Mouse (Mus musculus): ENCODE measurements around the gene Itpkc.
A peak's percentile ranks its signal among the peaks of the same experiment; 100 is the strongest.
"Not testable (repeated sequence)": the region's sequence is repeated elsewhere in the genome, so short reads cannot be mapped to it uniquely, and the experiment has no call there.

The Itpkc gene

DNA sequence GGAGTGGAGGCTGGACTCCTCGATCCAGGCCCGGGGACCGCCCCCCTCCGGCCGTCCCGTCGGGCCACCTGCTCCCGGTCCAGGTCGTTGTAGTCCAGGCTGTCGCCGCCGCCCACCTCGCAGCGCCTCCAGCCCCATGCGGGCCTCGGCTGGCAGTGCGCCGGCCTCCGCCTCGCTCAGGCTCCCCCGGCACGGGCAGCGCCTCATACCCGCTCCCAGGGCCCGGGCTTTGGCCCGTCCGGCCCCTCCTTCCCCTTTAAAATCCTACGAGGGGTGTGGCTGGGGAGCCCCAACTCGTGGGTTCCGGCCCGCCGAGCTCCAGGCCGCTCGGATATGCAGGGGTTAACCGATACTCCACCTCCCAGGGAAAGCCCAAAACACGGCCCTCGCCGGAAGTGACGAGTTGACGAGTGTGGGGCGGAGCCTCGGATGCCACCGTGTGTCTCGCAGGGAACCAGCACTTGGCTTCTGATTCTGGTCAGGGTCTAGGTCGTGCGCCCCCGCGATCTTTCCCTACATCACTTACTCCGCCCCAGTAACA, at the start of gene Itpkc:
Itpkc (minus strand) TSS at position 381 of the 541 bp plus-strand sequence.
- peak; percentile 97 for DNase-seq (ENCODE audit: extremely low spot score, low spot score)

DNA sequence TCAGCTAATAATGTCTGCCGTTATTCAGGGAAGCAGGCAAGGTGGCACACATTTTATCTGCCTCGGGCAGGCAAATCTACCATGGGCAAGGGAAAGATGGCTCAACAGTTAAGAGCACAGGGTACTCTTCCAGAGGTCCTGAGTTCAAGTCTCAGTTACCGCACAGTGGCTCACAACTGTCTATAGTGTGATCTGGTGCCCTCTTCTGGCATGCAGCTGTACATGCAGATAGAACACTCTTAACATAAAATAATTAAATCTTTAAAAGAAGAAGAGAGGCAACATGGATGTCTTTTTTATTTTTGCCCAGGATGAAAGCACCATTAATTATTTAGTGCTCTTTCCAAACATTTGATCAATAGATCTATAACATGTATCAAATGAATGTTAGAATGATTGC, 48.7 kb upstream of the Itpkc start:
- DNase-seq (ENCODE audit: extremely low spot score, low spot score) = no peak

DNA sequence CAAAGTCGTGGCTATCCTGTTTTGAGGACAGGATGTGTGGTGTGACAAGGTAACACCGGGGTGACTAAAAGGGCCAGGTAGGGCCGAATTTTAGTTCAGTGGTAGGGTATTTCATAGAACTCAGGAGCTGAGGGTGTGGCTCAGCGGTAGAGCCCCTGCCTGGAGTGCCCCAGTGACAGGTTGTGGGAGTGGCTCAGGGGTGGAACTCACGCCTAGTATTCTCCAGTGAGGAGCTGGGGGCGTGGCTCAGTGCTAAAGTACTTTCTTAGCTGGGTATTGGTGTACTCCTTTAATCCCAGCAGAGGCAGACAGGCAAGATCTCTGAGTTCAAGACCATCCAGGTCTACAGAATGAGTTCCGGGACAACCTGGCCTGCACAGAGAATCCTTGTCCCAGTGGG, 47.6 kb upstream of the Itpkc start:
- no peak for DNase-seq (ENCODE audit: extremely low spot score, low spot score)

DNA sequence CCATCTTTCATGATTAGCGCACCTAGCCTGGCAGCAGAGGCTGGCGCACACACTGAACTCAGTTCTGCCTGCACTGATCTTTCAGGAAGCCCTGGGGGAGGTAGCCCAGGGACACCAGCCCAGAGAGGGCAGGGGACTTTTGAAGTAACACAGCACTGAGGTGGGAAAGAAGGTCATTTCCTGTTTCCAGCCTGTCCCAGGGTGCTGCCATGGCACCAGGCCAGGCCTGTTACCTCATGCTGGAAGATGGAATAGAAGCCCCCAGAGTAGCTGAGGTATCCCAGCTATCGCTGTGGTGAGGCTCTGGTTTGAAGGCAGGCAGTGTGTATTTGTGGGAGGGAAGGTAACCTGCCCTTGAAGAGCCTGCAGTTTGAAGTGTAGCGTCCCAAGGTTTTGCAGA, 46.5 kb upstream of the Itpkc start:
- no peak for DNase-seq (ENCODE audit: extremely low spot score, low spot score)

DNA sequence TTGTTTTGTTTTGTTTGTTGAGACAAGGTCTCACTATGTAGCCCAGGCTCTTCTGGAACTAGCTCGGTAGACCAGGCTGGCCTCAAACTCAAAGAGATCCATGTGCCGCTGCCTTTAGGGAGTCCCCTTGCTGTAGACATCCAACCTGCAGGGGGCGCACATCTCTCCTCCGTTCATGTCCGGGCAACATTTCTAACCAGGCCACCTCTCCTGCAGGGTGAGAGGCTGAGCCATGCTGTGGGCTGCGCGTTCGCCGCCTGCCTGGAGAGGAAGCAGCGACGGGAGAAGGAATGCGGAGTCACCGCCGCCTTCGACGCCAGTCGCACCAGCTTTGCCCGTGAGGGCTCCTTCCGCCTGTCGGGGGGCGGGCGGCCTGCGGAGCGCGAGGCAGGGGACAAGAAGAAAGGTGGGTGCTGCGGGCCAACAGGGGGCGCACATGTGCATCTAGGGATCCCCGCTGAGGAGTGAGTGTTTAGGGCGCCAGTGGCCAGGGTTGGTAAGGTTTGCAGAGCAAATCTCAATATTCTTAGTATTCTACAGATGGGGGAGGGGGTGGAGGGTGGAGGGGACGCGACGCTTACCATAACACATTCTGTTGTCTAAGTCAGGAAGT, 45.4 kb upstream of the Itpkc start:
- DNase-seq (ENCODE audit: extremely low spot score, low spot score) = peak; percentile 47

DNA sequence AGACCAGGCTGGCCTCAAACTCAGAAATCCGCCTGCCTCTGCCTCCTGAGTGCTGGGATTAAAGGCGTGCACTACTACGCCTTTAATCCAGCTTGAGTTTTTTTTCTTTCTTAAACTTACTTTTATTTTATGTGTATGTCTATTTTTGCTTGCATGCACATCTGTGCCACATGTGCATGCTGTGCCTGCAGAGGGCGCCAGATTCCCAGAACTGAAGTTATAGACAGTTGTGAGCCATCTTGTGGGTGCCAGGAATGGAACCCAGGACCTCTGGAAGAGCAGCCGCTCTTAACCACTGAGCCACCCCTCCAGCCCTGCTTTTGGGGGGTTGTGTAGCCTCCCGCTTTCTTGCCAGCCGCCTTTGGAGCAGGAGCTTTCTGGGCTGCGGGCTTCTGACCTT, 43.0 kb upstream of the Itpkc start:
- DNase-seq (ENCODE audit: extremely low spot score, low spot score) = no peak

DNA sequence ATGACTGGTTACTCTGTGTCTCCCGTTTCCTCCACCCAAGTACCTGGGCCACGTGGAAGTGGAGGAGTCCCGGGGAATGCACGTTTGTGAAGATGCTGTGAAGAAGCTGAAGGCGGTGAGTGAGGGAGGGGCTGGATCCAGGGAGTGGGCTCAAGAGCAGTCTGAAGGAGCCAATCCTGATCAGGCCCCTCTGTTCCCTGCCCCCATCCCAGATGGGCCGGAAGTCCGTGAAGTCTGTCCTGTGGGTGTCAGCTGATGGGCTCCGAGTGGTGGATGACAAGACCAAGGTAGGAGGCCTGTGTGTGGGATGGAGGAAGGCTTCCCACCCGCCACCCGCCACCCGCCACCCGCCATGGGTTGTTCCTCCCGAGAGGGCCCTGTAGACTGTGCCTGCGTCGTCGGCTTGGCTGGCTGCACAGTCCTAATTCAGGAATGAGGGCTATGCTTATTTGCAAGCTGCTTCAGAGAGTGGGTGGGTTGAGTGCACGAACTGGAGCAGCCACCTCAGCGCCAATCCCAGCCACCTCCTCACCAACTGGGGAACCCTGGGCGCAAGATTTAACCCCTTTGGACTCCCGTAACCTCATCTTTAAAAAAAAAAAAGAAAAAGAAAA, 38.2 kb upstream of the Itpkc start:
- DNase-seq (ENCODE audit: extremely low spot score, low spot score) = no peak

DNA sequence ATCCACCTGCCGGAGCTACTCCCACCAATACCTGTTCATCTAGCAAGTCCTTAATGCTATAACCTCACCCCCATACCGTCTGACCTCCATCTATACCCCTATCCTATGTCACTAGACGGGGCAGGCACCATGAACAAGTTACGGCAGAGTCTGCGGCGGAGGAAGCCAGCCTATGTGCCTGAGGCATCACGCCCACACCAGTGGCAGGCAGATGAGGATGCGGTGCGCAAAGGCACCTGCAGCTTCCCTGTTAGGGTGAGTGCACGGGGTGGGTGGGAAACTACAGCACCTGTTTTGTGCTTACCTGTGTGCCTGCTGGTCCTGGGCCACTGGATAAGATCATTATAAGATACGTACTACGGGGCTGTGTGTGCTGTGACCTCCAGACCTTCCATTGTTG, 36.3 kb upstream of the Itpkc start:
- no peak for DNase-seq (ENCODE audit: extremely low spot score, low spot score)

DNA sequence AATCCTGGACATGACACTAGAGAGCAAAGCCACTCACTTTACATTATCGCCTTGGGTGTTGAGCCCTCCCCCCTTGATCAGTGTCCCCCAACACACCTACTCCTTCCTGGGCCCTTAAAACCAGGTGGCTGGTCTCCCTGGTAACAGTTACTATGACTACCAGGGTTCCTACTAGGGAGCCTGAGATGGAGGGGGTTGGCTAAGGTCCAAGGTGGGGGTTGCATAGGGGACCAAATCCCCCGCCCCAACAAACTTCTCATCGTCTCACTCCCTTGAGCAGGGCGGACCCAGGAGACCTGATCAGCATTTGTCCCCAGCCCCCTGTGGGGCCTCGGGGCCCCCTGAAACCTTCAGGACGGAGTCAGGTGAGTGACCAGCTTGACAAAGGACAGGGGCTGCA, 33.4 kb upstream of the Itpkc start:
- no peak for DNase-seq (ENCODE audit: extremely low spot score, low spot score)

DNA sequence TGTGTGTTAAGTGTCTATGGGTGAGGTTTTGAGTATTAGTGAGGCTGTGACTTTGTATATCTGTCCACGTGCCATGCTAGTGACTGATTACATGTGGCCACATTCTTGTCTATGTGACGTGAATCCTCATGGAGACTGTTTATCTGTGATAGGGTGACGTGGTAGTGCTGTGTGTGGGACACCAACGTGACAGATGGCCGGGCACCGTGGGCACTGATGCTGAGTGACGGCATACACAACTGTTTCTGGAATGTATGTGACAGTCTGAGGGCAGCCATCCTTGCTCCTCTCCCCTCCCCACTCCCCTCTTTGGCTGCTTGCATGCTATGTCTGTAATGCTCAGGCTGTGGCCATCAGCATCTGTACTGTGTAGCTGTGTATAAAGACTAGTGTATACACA, 32.4 kb upstream of the Itpkc start:
- DNase-seq (ENCODE audit: extremely low spot score, low spot score) = no peak

DNA sequence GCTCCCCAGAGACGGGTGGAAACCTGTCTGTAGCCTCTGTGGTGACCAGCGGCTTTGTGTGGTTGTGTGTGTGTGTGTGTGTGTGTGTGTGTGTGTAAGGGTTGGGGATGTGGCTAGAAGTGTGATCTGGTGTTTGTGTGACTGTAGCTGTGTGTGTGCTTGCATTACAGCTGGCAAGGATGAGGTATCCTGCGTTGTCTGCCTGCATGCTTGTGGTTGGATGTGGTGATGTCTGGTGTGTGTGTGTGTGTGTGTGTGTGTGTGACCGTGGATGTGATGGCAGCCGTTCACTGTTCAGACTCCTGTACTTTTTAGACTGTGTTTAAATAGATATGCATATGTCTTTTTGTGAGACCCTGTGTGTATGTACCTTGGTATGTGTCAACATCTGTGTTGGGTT, 31.3 kb upstream of the Itpkc start:
- no peak for DNase-seq (ENCODE audit: extremely low spot score, low spot score)

DNA sequence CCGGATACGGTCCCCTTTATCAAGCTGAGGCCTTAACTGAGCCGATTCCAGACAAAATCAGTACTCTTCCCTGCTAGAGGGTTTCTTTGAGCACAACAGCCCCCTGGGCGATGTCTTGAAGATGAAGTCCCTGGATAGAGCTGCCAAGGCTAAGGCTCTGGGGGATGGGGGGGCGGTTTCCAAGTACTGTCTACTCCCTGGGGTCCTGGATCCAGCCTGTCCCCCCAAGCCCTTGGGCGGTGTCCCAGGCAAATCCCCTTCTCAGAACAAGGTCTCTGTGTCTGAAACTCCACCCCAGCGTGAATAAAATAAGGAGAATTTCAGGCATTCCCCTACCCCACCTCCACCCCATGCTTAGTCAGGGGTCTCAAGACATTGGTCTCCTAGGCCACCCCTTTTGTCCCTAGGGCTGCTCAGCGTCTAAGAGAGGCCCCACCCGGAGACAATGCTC, 30.8 kb upstream of the Itpkc start:
- no peak for DNase-seq (ENCODE audit: extremely low spot score, low spot score)

DNA sequence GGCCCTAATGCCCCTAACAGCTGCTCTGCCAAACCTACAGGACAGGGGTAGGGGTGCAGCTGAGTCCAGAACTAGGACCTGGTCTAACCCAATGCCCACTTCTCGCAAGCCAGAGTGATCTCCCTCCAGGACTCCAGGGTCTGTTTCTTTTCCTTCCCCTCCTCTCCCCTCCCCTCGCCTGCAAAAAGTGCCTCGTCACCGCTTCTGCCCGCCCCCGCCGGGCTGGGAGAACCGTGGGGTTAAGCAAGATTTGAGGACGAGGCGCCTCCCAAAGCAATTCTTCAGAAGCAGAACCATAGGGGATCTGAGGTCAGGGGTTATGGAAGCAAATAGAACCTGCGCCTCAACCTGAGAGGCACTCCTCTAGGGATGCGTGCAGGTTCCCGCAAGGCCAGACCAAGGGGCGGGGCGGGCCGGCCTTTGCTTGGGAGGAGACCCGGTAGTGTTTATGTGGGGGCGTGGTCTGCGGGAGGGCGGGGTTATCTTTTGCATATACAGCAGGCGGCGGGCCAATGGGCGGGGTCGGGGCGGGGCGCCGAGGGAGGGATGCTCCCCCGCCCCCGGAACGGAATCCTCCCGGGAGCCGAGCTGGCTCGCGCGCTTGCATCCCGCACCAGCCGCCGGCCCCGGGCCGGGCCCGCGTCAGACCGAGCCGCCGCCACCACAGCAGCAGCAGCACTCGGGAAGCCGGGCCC, 29.9 kb upstream of the Itpkc start, which contains the start of gene Numbl:
Numbl (plus strand) TSS at position 229 of the 695 bp plus-strand sequence.
- peak; percentile 96 for DNase-seq (ENCODE audit: extremely low spot score, low spot score)

DNA sequence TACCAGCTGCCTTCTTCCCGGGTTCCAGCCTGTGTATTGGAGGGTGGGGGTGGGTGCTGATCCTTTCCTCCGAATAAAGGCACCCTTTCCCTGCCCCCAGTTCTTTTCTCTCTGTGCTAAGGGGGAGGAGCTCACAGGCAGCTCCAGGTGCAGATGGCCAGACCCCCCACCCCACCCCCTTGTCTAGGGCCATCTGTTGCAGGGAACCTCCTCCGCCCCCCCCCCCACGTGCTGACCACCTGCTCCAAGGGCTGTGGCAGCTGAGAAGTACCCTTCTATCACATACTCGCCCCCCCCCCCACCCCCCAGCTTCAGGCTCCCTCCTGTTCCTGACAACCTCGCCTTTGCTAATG, 29.4 kb upstream of the Itpkc start:
- DNase-seq (ENCODE audit: extremely low spot score, low spot score) = peak; percentile 69

DNA sequence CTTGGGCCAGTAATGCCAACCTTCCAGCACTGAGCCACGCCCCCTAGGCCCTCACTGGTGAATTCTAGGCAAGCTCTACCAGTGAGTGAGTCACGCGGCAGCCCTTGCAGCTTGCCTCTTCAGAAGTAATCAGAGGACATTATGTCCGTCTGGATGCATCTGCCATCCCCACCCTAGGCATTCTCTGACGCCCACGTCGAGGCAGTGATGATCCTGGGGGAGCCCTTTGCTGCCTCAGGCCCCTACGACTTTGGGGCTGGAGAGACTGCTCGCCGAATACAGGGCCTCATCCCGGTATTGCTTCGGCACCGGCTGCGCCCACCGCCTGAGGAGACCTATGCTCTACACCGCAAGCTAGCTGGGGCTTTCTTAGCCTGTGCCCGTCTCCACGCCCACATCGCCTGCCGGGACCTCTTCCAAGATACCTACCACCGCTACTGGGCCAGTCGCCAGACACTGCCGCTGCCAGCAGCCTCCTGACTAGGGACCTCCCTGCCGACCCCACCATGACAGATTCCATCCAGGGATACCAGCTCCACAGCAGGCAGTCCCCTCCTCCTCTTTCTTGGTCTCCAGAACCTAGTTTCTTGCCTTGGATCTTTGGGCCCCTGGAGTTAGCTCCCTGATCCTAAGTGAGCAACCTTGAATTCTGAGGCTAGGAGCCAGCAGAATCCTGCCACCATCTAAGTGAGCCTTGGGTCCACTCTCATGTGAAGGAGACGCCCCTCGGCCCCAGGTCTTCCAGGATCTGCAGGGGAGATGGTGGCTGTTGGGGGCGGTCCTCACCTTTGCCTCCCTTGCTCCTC, 28.8 kb upstream of the Itpkc start:
- peak; percentile 34 for DNase-seq (ENCODE audit: extremely low spot score, low spot score)

DNA sequence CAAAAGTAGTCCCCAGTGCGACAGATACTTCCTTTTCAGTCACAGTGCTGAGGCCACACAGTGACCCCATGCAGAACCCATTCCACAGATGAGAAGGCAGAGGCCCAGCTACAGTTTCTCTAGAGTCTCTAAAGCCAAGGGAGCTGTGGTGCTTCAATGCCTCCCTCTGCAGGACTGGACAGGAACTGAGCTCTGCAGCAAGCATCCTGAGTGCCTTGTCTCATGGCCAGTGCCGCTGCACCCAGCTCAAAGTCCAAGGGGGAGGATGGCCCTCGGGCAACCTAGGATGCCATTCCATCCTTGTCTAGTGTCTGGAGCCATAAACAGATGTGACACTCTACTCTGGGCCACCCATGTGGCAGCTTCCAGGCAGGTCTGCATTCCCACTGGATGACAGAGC, 27.3 kb upstream of the Itpkc start:
- DNase-seq (ENCODE audit: extremely low spot score, low spot score) = no peak

DNA sequence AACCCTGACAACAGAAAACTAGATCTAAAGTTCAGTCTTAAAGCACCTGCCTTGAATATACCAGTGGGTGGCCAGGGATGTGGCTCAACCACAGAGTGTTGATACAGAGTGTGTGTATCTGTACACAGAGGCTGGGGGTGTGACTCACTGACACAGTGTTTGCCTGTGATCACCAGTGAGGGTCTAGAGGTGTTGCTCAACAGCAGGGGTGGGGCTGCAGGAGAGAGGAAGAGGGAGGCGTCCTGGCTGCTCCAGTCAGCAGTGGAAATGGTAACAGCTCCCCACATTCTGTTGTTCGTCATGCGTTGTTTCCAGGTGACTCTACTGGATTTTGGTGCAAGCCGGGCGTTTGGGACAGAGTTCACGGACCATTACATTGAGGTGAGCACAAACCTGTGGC, 23.5 kb upstream of the Itpkc start:
- no peak for DNase-seq (ENCODE audit: extremely low spot score, low spot score)

DNA sequence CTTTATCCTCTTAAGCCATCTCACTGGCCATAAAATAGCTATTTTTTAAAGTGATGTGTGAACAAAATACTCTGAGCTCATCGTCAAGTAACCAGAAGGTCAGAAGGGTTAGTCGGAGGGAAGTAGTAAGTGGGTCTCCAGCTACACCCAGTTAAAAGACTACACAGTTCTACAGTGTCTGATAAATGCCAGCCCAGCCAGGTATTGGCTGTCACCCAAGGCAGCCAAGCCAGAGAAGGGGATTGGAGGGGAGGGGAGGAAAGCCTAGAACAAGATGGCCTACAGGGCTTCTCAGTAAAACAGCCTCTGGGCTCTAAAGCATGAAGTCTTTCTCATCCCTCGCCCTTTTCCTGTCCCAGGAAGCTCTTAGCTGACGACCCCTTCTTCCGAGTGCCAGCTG, 21.5 kb upstream of the Itpkc start:
- DNase-seq (ENCODE audit: extremely low spot score, low spot score) = no peak

DNA sequence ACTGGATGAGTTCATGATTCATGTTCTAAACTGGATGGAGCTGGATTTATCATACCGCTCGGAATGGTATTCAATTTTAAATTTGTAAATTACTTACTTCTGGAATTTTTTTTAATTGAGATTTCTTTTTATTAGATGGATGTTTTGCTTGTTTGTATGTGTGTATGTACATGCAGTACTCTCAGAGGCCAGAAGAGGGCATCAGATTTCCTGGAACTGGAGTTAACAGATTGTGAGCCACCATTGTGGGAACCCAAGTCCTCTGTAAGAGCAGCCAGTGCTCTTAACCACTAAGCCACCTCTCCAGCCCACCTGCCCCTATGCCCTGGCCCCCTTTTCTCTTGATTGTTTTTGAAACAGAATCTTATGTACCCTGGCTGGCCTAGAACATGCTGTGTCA, 20.7 kb upstream of the Itpkc start:
- peak; percentile 24 for DNase-seq (ENCODE audit: extremely low spot score, low spot score)

DNA sequence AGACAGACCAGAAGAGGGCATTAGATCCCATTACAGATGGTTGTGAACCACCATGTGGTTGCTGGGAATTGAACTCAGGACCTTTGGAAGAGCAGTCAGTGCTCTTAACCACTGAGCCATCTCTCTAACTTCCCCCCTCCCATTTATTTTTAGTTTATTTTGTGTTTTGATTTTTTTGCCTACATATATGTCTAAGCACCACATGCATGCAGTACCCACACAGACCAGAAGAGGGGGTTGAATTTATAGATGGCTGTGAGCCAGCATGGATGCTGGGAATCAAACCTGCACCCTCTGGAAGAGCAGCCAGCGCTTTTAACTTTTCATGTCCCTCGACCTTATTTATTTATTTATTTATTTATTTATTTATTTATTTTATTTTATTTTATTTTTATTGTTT, 15.6 kb upstream of the Itpkc start:
- DNase-seq (ENCODE audit: extremely low spot score, low spot score) = not testable (repeated sequence)

DNA sequence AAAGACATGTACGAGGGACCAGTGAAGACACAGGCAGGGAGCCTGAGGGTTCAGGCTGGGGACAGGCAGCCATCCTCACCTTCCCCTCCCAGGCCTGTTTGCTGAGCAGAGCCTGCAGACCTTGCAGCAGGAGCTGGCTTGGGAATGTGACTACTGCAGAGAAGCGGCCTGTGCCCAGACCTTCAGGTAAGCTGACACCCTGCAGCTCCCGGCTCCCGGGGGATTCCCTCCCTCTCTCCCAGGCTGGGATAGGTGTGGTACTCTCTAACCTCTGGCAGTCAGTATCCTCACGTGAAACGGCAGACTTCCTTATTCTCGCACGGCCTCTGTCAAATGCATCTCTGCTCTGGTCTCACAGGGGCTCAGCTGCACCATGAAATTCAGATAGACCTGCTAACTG, 14.8 kb upstream of the Itpkc start:
- no peak for DNase-seq (ENCODE audit: extremely low spot score, low spot score)

DNA sequence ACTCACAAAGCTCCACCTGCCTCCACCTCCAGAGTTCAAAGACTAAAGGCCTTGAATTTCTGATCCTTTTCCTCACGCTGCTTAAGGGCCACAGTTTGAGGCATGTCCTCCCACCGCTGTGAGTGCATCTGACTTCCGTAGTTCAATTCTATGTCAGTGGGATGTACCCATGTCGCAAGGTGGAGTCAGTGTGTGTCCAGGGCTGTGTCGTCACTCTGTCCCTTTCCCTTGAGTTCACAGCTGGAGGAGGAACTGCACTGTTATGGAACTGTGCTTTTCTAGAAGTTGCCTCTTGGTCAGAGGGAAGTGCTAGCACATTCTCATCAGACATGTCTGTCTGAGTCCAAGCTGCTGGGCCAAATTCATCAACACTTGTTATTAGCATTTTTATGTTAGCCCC, 10.1 kb upstream of the Itpkc start:
- no peak for DNase-seq (ENCODE audit: extremely low spot score, low spot score)
